Mouse (Mus musculus): ENCODE results near the gene Mex3d. TPM values are rescaled to one million over a fixed set of nuclear protein-coding genes. Genes with fewer than 3 reads are reported as not detected.

The Mex3d gene
- total RNA-seq, 2 experiments from 2014 or later, result 20.1 to 20.7 TPM

GRCm38 (mm10) chr10:80412656-80413541 is 25.4 kb upstream of the Mex3d start:
- peak; percentile 57 to 61 for DNase-seq (ENCODE audit: low spot score in 2 of 2)

DNA sequence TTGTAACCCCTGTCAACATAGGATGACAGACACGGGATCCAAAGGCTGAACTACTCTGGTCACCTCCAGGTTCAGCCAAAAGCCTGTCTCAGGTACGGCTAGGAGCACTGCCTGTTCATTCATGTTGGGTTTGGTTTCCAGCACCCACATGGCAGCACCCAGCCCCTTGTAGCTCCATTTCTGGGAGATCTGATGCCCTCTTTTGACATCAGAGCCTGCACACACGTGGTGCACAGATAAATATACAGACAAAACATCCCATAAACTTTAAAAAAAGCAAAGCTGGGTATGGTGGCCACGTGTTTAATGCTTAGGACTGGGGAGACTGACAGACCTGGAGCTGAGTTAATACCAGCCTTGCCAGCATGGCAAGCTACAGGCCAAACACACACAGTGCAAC is 20.5 kb upstream of the Mex3d start:
- DNase-seq (ENCODE audit: low spot score in 2 of 2), result no peak

DNA sequence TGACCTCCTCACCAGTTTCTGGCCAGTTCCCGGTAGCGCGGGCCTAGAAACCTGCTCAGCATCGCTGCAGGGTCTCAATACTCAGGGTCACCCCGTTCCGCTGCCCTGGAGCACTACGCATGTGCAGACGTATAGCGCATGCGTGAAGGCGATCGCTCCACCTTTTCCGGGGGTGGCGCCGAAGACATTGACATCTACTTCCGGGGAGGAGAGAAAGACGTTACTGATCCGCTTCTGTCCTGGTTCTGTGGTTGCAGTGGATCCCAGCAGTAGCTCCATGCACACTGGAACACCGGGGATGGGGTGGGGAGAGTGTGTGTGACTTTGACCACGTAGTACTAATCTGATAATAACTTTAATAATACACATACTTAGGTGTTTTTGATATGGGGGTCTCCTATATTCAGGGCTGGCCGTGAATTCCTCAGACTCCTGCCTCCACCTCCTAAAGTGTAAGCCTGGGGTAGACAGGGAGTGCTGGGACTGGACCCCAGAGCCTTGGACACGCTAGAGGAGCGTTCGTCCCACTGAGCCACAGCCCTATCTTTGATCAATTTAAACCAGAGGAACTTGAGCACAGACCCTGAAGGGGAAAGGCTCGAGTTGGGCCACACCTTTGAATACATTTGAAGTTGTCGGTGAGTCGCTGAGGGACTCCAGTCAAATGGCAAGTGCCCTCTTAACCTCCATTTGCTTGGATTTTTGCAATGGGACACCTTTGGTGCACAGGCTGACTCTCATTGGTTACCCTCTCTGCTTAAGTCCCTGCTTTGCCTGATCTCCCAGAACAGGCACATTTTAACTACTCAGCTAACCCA is 19.4 kb upstream of the Mex3d start, which contains the start of gene Uqcr11:
Uqcr11 (minus strand) TSS at position 147 of the 818 bp plus-strand sequence.
- DNase-seq (ENCODE audit: low spot score in 2 of 2), result peak; percentile 93 to 94

- DNase-seq (ENCODE audit: low spot score in 2 of 2), result no peak
Observed at GRCm38 (mm10) chr10:80405481-80406173, 18.2 kb upstream of the Mex3d start.

DNA sequence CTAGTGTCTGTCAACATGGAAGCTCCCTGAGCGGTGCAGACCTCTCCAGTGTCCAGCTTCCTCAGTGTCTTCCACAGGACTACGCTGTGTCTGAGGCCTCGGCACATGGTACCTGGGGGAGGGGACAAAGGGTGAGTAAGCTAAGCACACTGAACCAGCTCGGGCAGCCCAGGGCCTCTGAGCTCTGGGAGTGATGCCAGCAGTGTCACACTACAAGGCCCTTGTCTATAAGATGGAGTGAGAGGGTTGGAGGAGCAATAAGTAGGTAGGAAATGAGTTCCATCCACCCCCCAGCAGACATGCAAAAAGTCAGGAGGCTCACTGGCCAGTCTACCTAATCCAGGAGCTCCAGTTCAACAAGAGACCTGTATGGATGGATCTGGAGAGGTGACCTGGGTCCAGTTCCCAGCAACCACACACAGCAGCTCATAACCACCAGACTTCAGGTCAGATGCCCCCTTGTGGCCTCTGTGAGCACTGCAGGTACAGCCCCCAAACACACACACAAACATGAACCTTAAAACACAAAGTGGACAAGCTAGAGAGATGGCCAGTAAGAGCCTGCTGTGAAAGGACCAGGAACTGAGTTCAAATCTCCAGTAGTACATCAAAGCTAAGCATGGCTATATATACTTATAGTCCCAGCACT is 15.7 kb upstream of the Mex3d start:
- no peak for DNase-seq (ENCODE audit: low spot score in 2 of 2)

DNA sequence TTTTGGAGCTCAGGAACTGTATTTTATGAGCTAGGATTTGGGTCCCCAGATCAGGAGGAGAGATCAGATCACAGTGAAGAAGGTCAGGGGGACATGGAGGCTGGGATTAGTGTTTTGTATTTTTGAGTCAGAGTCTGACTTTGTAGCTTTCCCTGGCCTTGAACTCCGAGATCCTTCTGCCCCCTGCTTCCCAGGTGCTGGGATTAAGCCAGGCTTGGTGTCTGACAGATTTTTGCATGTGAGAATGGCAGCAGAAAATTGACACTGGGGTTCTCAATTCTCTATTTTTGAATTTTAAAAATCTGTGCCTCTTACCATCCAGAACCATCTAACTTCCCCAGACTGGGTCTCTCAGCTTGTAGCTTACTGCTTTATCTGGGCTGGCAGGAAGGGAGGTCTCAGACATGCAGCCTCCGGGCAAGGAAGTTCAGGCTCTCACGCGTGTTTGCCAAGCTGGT is 13.3 kb upstream of the Mex3d start:
- DNase-seq (ENCODE audit: low spot score in 2 of 2), result no peak

GRCm38 (mm10) chr10:80399973-80400703 is 12.7 kb upstream of the Mex3d start:
- no peak for DNase-seq (ENCODE audit: low spot score in 2 of 2)

GRCm38 (mm10) chr10:80399191-80399972 is 11.9 kb upstream of the Mex3d start, which contains the start of gene Mbd3:
Gene Mbd3 (minus strand): TSS chr10:80399550.
- peak; percentile 99 for DNase-seq (ENCODE audit: low spot score in 2 of 2)

- DNase-seq (ENCODE audit: low spot score in 2 of 2), result peak; percentile 97 to 99
Observed at GRCm38 (mm10) chr10:80398719-80399190, 11.3 kb upstream of the Mex3d start.

DNA sequence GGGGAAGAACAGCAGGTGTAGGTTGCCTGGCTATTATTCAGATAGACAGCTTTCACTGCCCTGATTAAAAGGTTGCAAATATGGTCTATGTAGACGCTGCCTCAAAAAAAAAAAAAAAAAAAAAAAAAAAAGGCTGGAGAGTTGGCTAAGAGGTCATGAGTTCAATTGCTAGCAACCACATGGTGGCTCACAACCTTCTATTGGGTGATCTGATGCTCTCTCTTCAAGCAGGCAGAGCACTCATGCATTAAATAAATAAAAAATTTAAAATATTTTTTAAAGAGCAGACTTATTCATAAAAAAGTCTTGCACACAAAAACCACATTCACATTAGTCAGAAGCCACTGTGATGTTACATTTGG is 10.7 kb upstream of the Mex3d start:
- no peak for DNase-seq (ENCODE audit: low spot score in 2 of 2)

DNA sequence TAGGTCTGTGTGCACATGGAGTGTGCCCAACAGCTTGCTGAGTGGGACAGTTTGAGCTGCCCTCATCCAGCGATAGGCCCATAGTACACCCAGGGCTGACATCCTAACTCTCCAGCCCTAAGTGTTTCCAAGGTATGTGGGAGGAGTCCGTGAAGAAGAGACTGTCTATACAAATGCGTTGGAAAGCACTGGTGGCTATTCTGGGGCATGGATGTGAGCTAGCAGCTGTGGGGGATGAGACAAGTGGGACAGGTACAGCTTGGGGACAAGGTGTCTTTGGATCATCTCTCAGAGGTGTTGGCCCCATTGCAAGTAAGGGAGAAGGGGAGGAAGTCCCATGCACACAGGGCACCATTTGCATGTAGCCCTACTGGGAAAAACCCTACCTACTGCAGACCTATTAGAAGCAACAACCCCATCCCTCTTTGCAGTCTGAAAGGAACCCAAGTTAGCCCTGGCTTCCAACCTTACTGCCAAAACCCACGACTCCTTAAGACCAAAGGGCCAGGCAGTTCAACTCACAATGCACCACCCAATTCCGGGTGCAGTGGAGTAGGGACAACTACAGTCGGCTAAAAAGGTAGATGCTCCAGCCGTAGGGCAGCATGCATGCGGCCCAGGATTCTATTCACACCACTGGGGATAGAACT is 10.2 kb upstream of the Mex3d start:
- DNase-seq (ENCODE audit: low spot score in 2 of 2), result no peak

- DNase-seq (ENCODE audit: low spot score in 2 of 2), result no peak
Observed at GRCm38 (mm10) chr10:80396822-80397523, 9.5 kb upstream of the Mex3d start.

DNA sequence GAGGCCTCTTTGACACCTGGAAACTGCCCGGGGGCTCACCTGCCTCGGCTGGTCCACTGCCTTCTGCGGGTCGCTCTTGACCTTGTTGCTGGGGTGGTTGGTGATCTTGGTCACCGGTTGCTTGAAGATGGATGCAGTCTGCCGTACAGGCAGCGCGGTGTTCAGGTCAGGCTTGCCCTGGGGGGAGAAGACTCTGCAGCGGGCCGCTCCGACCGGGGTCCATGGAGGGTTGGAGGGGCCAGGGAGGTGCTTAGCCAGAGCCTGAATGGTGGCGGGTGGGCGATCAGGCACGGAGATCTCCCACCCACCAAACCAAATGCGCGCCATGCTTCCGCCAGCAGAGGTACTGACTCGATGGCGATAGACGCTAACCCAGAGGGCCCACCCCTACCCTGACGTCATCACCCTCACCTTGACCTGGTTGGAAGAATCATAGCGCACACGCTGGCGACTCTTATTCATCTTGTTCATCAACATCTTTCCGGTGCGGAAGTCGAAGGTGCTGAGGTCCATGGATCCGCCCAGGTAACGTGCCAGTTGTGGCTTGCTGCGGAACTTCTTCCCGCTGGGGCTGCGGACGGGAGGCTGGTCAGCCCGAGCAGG is 7.7 kb upstream of the Mex3d start:
- DNase-seq (ENCODE audit: low spot score in 2 of 2), result no peak

DNA sequence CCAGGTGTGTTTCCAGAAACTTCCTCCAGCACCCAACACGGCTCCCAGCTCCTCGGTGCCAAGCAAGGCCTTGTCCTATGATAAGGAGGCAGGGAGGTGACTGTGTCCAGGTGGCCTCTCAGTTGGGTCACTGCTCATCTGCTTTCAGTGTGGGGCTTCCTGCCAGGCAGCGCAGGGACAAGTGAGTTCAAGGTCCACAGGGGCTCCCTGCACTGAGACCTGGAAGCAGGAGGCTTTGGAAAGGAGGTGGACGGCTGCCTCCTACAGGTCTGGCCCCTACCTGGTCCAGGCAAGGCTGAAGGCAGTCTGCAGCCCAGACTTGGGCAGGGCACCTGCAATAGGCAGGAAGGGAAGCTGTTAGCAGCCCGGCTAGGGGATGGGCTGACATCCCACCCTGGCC is 5.2 kb upstream of the Mex3d start:
- DNase-seq (ENCODE audit: low spot score in 2 of 2), result no peak

DNA sequence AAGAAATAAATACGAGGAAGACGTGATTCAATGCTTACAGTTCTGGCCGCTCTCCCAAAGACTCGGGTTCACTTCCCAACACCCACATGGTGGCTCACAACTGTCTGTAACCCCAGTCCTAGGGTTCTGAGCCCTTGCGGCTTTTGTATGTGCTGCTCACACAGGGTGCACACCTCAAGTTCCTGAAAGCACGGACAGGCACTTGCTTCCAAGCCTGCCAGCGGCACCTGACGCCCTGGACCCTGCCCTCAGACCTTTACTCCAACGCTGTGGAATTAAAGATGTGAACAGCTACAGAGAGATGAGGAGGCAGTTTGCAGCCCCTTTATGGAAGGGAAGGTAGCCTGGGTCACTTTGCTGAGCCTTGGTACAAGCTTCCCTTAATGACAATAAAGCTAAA is 3.2 kb upstream of the Mex3d start:
- DNase-seq (ENCODE audit: low spot score in 2 of 2), result no peak

DNA sequence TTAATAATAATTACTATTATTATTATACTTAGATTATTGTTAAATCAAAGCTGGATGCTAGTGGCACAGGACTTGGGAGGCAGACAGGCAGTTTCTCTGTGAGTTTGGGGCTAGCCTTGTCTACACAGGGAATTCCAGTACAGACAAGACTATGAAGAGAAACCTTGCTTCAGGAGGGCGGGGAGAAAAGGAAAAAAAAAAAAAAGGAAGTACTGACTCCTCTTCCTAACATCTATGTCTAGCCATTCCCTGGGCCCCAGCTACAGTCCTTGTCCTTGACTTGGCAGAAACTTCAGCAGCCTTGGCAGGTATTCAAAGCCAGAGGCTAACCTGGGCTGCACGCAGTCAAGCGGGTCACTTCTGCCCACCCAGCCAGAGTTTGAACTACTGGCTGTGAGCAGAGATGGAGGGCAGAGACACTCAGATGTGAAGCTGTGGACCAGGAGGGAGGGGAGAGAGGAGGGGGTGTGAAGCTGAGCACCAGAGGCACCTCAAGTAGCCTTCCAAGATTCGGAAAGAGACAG is 1.8 kb upstream of the Mex3d start:
- no peak for DNase-seq (ENCODE audit: low spot score in 2 of 2)

- no peak for DNase-seq (ENCODE audit: low spot score in 2 of 2)
Observed at GRCm38 (mm10) chr10:80388731-80389130, 1.3 kb upstream of the Mex3d start.
